Mouse (Mus musculus): ENCODE results near the gene Jph2. TPM values are rescaled to one million over a fixed set of nuclear protein-coding genes. Genes with fewer than 3 reads are reported as not detected.

The Jph2 gene
- polyA plus RNA-seq, 1 experiment from 2014 or later = 0.28 TPM

DNA sequence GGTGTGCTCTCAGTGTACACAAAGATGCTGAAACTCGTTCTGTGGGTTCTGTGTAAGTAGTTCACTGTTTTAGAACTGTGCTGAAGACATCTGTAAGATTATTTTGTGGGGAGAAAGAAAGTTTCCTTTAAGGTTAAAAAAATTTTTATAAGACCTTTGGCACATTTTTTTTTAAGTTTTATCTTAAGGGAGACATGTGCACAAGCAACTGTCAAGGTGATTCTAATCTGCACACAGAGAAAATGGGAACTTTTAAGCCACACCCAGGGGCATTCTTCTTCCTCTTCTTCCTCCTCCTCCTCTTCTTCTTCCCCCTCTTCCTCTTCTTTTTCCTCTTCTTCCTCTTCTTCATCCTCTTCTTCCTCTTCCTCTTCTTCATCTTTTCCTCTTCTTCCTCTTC is 74.6 kb downstream of the Jph2 start:
- peaks cover 63% of the 10 kb centered on the region for H3K27me3 ChIP-seq

DNA sequence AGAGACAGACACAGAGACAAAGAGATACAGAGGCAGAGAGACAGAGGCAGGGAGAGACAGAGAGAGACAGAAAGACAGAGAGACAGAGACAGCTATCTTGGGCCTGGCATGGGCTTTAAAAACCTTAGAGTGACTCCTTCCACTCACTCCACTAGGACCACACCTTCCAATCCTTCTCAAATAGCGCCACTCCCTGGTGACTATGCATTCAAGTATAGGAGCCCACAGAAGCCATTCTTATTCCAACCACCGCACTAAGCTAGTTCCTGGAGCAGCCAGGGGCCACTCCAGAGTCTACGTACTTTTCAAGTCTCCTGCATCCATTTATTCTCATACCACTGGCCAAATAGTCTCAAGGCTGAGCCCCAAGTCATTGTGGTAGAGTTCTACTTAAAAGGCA is 79.0 kb downstream of the Jph2 start:
- DNase-seq (ENCODE audit: low read depth, low spot score) = no peak
- ChIA-PET CTCF (interaction anchor here (1.3 kb wide), 1 partner anchor 10 kb away, joined by 4 read pairs; no protein-coding TSS in a partner anchor), POLR2A (no interaction called here)
- ATAC-seq = no peak
- in situ Hi-C loops (cut with MboI; ENCODE audit: low pct_unique_long_range_greater_than_20kb) = no loop called here
- H3K27me3 ChIP-seq = peaks cover 57% of the 10 kb centered on the region
- no peak for TF ChIP-seq CTCF (IDR thresholded peaks at IDR 0.05)

More for the DNA sequence above, 74.6 kb downstream of the Jph2 start:
- no peak for DNase-seq (ENCODE audit: low read depth, low spot score)
- POLR2A ChIA-PET = no interaction called here
- ATAC-seq = no peak
- in situ Hi-C loops (cut with MboI; ENCODE audit: low pct_unique_long_range_greater_than_20kb) = no loop called here
- TF ChIP-seq CTCF (IDR thresholded peaks at IDR 0.05) = no peak
- CTCF ChIA-PET = no interaction called here

GRCm38 (mm10) chr2:163317281-163317680 is 80.5 kb downstream of the Jph2 start:
- in situ Hi-C loops (cut with MboI; ENCODE audit: low pct_unique_long_range_greater_than_20kb) = no loop called here
- ChIA-PET CTCF (no interaction called here), POLR2A (no interaction called here)
- DNase-seq (ENCODE audit: low read depth, low spot score) = no peak
- H3K27me3 ChIP-seq = peaks cover 54% of the 10 kb centered on the region
- ATAC-seq = no peak
- no peak for TF ChIP-seq CTCF (IDR thresholded peaks at IDR 0.05)

DNA sequence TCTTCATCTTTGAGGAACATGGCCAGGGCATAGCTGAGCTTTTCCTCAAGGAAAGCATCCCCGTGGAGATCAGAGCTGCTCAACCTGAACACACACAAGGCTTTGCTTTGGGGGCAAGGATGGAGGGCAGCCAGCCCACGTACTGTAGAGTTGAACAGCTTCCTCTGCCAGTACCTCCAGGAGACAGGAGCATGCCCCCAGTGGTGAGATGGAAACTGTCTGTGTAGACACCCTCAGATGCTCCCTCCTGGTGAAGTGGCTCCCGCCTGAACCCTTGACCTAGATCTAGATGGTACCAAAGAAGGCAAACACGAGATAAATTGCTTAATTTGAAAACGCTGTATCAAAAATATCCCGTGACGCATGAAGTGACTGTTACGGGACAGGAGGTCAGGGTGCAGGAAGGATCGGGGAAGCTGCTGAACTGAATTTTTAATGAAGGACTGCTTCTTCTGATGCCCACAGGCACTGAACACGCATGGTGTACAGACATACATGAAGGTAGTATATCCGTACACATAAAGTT is 87.6 kb downstream of the Jph2 start:
- no peak for TF ChIP-seq CTCF (IDR thresholded peaks at IDR 0.05)
- no peak for ATAC-seq
- in situ Hi-C loops (cut with MboI; ENCODE audit: low pct_unique_long_range_greater_than_20kb) = no loop called here
- CTCF ChIA-PET = no interaction called here
- H3K27me3 ChIP-seq = peaks cover 55% of the 10 kb centered on the region
- POLR2A ChIA-PET = interaction anchor here (0.6 kb wide), 1 partner anchor 319 kb away, joined by 5 read pairs; no protein-coding TSS in a partner anchor
- DNase-seq (ENCODE audit: low read depth, low spot score) = no peak

DNA sequence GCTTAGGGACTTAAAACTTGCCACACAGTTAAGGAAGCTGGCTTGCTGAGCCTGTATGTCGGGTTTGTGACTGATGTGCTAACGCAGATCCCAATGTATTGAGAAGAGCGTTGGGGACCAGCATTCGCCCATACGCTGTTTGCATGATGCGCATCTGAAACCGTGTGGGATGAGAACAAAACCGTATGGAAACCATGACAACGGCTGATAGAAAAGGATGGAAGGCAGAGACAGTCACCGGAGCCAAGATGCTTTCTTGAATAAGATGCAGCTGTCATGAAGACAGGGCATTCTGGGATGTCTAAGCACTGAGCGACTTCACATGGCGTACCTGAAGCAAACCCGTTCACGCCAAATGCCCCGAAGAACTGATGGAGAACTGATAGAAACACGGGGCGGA is 88.4 kb downstream of the Jph2 start:
- in situ Hi-C loops (cut with MboI; ENCODE audit: low pct_unique_long_range_greater_than_20kb) = no loop called here
- ATAC-seq (no peak), DNase-seq (ENCODE audit: low read depth, low spot score) (no peak)
- TF ChIP-seq CTCF (IDR thresholded peaks at IDR 0.05) = no peak
- CTCF ChIA-PET = interaction anchor here (1.2 kb wide), 1 partner anchor 9 kb away, joined by 4 read pairs; no protein-coding TSS in a partner anchor
- POLR2A ChIA-PET = interaction anchor here (0.6 kb wide), 1 partner anchor 15 kb away, joined by 4 read pairs; no protein-coding TSS in a partner anchor
- H3K27me3 ChIP-seq = peaks cover 55% of the 10 kb centered on the region

- peaks cover 23% of the 10 kb centered on the region for H3K27me3 ChIP-seq
- DNase-seq (ENCODE audit: low read depth, low spot score) = no peak
- no peak for ATAC-seq
- CTCF ChIA-PET = no interaction called here
- POLR2A ChIA-PET = no interaction called here
- in situ Hi-C loops (cut with MboI; ENCODE audit: low pct_unique_long_range_greater_than_20kb) = no loop called here
- no peak for TF ChIP-seq CTCF (IDR thresholded peaks at IDR 0.05)
Measured at GRCm38 (mm10) chr2:163303037-163303436, 94.8 kb downstream of the Jph2 start.

DNA sequence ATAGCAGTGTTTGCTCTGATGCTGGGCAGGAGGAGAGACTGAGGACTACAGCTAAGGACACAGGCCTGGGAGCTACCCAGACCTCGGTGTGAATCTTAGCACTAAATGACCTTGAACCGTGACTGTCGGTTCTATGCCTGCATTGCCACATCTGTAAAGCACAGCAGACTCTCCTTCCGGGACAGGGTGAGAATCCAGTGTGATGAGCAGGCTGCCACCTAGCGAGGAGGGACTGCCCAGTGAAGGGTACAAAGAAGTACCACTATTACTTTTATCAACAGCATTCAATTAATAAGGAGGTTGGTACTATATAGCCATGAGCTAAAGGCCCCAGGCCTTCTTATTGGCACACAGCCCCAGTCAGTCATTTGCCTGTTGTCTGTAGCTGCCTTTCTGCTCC is 96.2 kb downstream of the Jph2 start:
- H3K27me3 ChIP-seq = peaks cover 9% of the 10 kb centered on the region
- no peak for DNase-seq (ENCODE audit: low read depth, low spot score)
- TF ChIP-seq CTCF (IDR thresholded peaks at IDR 0.05) = no peak
- ATAC-seq = no peak
- ChIA-PET CTCF (no interaction called here), POLR2A (no interaction called here)
- in situ Hi-C loops (cut with MboI; ENCODE audit: low pct_unique_long_range_greater_than_20kb) = no loop called here

DNA sequence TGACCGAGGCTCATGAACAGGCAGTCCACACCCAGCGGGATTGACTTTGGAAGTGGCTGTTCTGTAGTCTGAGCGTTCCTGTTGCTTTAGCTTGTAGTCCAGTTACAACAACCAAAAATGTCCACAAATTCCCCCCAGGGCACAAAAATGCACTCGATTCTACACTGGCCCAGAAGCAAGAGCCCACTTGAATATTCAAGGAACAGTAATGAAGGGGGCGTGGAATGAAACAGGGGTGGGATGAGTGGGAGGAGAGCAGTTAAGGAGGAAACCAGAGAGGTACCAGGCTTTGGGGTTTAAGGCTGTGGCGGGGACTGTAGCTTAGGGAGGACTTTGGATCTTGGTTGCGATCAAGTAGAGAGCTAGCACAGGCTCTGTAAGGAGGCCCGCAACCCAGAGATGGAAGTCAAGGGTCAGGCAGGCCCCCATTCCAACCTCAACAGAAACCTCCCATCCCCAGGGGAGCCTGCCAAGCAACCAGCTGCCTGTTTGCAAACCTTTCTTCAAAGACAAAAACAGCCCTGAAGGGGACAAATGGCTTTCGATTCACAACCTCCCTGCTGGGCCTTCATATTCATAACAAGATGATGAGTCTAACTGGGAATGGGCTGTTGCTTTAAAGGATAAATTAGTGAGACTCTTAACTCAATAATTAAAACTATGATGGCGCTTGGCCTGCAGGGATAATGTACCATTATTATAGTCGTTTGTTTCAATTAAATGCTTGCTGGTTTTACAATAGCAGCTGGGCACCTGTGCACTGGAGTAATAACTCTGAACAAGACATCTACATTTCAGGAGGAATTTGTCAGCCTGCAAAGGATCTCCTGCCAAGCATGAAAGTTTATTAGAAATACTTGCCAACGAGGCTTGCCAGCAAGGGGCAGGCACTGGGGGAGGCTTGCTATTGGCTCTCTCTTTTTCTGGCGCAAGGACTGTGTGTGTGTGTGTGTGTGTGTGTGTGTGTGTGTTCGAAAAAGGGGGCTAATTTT is 97.4 kb downstream of the Jph2 start:
- no peak for ATAC-seq
- no peak for DNase-seq (ENCODE audit: low read depth, low spot score)
- TF ChIP-seq CTCF (IDR thresholded peaks at IDR 0.05) = no peak
- H3K27me3 ChIP-seq = peaks cover 4% of the 10 kb centered on the region
- in situ Hi-C loops (cut with MboI; ENCODE audit: low pct_unique_long_range_greater_than_20kb) = no loop called here
- ChIA-PET CTCF (no interaction called here), POLR2A (no interaction called here)

DNA sequence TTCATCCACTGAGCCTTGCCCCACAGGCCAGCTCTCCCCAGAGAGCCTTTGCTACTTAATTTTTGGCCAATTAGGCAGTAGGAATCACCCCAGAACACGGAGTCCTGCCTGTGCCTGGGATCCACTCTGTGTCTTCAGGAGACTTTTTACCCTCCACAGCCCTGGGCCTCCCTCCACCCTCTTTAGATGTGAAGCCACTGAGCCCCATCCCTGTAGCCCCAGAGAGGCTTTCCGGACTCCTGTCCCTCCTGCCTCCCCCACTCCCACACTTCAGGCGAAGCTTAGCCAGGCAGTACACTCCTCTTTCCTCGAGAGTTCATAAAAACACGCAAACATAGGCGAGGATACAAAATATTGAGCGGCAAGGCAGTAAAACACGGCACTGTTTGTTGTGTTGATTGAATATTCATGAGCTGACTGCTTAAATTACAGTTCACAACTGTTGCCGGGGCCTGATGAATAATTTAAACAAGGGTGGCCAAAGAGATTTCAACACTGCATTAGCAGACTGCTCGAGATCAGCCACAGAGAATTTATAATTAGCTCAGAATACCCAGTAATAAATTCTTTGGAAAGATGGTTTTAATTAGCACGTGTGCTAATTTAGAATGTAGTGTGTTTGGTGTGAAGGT is 100.7 kb downstream of the Jph2 start:
- ATAC-seq = no peak

GRCm38 (mm10) chr2:163288881-163289379 is 108.9 kb downstream of the Jph2 start:
- ATAC-seq (no peak), DNase-seq (ENCODE audit: low read depth, low spot score) (no peak)
- ChIA-PET POLR2A (no interaction called here), CTCF (no interaction called here)
- peaks cover 50% of the 10 kb centered on the region for H3K27me3 ChIP-seq
- in situ Hi-C loops (cut with MboI; ENCODE audit: low pct_unique_long_range_greater_than_20kb) = no loop called here
- no peak for TF ChIP-seq CTCF (IDR thresholded peaks at IDR 0.05)

More for the DNA sequence above, 100.7 kb downstream of the Jph2 start:
- in situ Hi-C loops (cut with MboI; ENCODE audit: low pct_unique_long_range_greater_than_20kb) = no loop called here
- no peak for DNase-seq (ENCODE audit: low read depth, low spot score)
- POLR2A ChIA-PET = no interaction called here
- CTCF ChIA-PET = no interaction called here
- TF ChIP-seq CTCF (IDR thresholded peaks at IDR 0.05) = no peak
- H3K27me3 ChIP-seq = peaks cover 17% of the 10 kb centered on the region

Other genes with a start within 250 kb of the Jph2 start
- not detected for gene Tox2, start 194.9 kb downstream of the Jph2 start, polyA plus RNA-seq (2021)
- gene Oser1, start 26.7 kb upstream of the Jph2 start, polyA plus RNA-seq (2021) = 39.0 TPM
- 0.21 TPM for gene Gdap1l1, start 40.5 kb upstream of the Jph2 start, polyA plus RNA-seq (2021)
- 11.7 TPM for gene Fitm2, start 74.6 kb upstream of the Jph2 start, polyA plus RNA-seq (2021)
- not detected for gene R3hdml, start 94.3 kb upstream of the Jph2 start, polyA plus RNA-seq (2021)
- gene Hnf4a, start 108.8 kb upstream of the Jph2 start, polyA plus RNA-seq (2021) = 0.19 TPM
- gene Ttpal, start 204.3 kb upstream of the Jph2 start, polyA plus RNA-seq (2021) = 19.4 TPM
- 238 TPM for gene Serinc3, start 247.1 kb upstream of the Jph2 start, polyA plus RNA-seq (2021)

All from Patski (cell line).